Mouse (Mus musculus) spleen, adult 2 months (tissue): ENCODE results near the gene Map4k2.

Source experiments
- CTCF ChIP-seq: fragments of 200-500 bp; IDR thresholded peaks from 2 replicates; pipeline ENCODE4 v1.5.1; 2011; ENCODE audit warnings: mild to moderate bottlenecking, inconsistent platforms; ENCODE audit not compliant: insufficient read depth, insufficient read length, insufficient replicate concordance; ENCODE audit errors: extremely low read depth
- POLR2A ChIP-seq: fragments of 200-500 bp; IDR thresholded peaks from 2 replicates; pipeline ENCODE4 v1.6.1; 2011; ENCODE audit warnings: low read depth, low read length, inconsistent platforms

DNA sequence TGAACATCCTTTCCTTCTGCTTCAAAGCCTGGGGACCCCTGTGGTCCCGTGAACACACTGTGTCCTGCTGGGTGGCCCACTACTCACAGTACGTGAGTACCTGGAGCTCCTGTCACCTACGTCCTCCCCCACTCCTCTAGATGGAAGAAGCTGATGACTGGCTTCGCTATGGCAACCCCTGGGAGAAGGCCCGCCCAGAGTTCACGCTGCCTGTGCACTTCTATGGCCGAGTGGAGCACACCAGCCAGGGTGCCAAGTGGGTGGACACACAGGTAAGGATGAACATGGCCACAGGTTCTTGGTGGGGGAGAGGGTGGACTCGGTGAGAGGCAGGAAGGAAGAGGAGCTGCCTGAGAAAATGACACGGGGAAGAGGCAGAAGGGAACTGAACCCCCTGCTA, 45.3 kb downstream of the Map4k2 start:
- TF ChIP-seq POLR2A (no peak), CTCF (no peak)
